Mouse (Mus musculus) heart, postnatal 0 days (tissue): ENCODE measurements around the gene Ap3b1. TPM values are rescaled to one million over a fixed set of nuclear protein-coding genes. Genes with fewer than 3 reads are reported as not detected.
"Not testable (repeated sequence)": the region's sequence is repeated elsewhere in the genome, so short reads cannot be mapped to it uniquely, and the experiment has no call there.

Experiments used
- ATAC-seq: fragments of 200-750 bp; cut with Nextera tagmentation; 2 replicates; pipeline ENCODE4 v1.8.0; 2017; ENCODE audit warnings: low read depth, moderate number of reproducible peaks, moderate library complexity; ENCODE audit not compliant: insufficient read depth
- DNase-seq: peaks from one replicate; pipeline ENCODE4 v3.0.0-alpha.2; 2016; ENCODE audit warnings: low spot score
- H3K27ac ChIP-seq: fragments of 300-500 bp; sonication (generic); 2 replicates; pipeline ENCODE4 v1.5.1; 2014; ENCODE audit warnings: low read depth, mild to moderate bottlenecking
- H3K27me3 ChIP-seq: fragments of 300-500 bp; sonication (generic); 2 replicates; pipeline ENCODE4 v1.6.1; 2014; ENCODE audit warnings: low read length, mixed read lengths; ENCODE audit not compliant: control insufficient read depth, insufficient read depth
- H3K36me3 ChIP-seq: fragments of 300-500 bp; sonication (generic); replicated peaks from 2 replicates; pipeline ENCODE4 v1.6.1; 2014; ENCODE audit warnings: low read length, mixed read lengths; ENCODE audit not compliant: control insufficient read depth, insufficient read depth
- H3K4me1 ChIP-seq: fragments of 300-500 bp; sonication (generic); 2 replicates; pipeline ENCODE4 v1.6.1; 2014; ENCODE audit warnings: antibody characterized with exemption; ENCODE audit not compliant: control insufficient read depth, insufficient read depth
- H3K4me2 ChIP-seq: fragments of 300-500 bp; sonication (generic); 2 replicates; pipeline ENCODE4 v1.6.1; 2014; ENCODE audit warnings: low read depth, mild to moderate bottlenecking, low read length, moderate library complexity
- H3K4me3 ChIP-seq: fragments of 300-500 bp; sonication (generic); 2 replicates; pipeline ENCODE4 v1.5.1; 2014; ENCODE audit warnings: low read depth, low read length
- H3K9ac ChIP-seq: fragments of 300-500 bp; sonication (generic); replicated peaks from 2 replicates; pipeline ENCODE4 v1.6.1; 2014; ENCODE audit warnings: low read depth, low read length, mixed read lengths
- H3K9me3 ChIP-seq: fragments of 300-500 bp; sonication (generic); replicated peaks from 2 replicates; pipeline ENCODE4 v1.6.1; 2016; ENCODE audit warnings: low read length; ENCODE audit not compliant: control insufficient read depth
- CTCF ChIP-seq: IDR thresholded peaks from 2 replicates; pipeline ENCODE4 v1.5.1; 2016; ENCODE audit warnings: antibody characterized with exemption, control low read depth, low read depth
- EP300 ChIP-seq: IDR thresholded peaks from 2 replicates; pipeline ENCODE4 v1.6.1; 2016; ENCODE audit warnings: antibody characterized with exemption, low read depth
- WGBS: fragments of 180-500 bp; shearing (Covaris S2); extraction: QIAGEN DNeasy Blood & Tissue Kit; methylation state at CpG from one replicate; pipeline ENCODE4 v1.1.7; 2014; 5-methylcytosine and 5-hydroxymethylcytosine counted together
- polyA plus RNA-seq: library from polyadenylated mRNA; unstranded; fragments of >200 nt; fragmentation: Nextera tagmentation; extraction: Ambion mirVana; gene quantifications from 2 replicates; pipeline ENCODE4 v1.2.1, GENCODE M21; 2015
- total RNA-seq: library from RNA; depleted of rRNA; stranded (reverse); fragments of >200 nt; gene quantifications from 2 replicates; pipeline ENCODE4 v1.2.3, GENCODE M21; 2014; ENCODE audit warnings: low replicate concordance; rRNA removed

Ap3b1 gene
- total RNA-seq = 14.8 and 26.0 TPM in 2 replicates
- polyA plus RNA-seq = 22.5 TPM in 2 replicates

DNA sequence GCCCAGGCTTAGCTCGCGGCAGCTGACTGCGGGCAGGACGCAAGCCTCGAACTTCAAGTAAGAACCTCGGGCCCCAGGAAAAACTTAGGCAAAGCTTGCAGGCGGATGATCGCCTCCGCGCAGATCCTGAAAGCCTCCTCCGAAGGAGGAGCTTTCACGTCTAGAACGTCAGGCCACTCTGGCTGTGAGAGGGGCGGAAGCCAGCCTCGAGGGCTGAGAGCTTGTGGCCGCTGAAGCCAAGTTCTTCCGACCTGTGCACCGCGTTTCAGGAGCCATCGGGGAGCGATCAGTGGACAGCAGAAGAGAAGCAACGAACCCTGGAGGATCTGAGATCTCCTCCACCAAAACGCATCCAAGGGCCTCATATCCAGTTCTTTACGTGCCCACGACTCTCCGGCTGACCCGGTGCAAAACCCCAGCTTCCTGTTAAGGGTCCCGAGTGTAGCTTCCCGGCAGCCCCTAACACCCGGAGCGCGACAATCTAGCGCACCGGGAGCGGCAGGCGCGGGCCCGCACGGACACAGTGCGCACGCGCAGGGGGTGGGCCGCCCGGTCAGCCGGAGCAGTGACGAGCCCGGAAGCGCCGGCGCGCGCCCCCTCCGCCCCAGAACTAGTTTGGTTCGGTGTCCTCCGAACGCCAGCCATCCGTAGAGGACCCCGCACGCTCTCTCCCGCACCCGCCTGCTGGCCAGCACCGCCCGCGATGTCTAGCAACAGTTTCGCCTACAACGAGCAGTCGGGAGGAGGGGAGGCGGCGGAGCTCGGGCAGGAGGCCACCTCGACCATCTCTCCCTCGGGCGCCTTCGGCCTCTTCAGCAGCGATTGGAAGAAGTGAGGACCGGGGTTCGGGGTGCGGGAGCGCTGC, at the start of gene Ap3b1:
Gene Ap3b1, plus strand, starts transcription at position 560 of the 865 bp plus-strand sequence.
- Histone ChIP-seq H3K9ac (peak within 1 kb of the TSS; percentile 94), H3K36me3 (no peaks in the 10 kb centered on the region), H3K9me3 (0 out of 2 replicates have a peak, but pooled peaks cover 3% of the 10 kb centered on the region), H3K27ac (peak within 1 kb of the TSS; percentile 82), H3K27me3 (no peaks in the 10 kb centered on the region), H3K4me3 (peak within 1 kb of the TSS; percentile 99), H3K4me2 (peak within 1 kb of the TSS; percentile 98), H3K4me1 (peaks cover 10% of the 10 kb centered on the region; the same call in 1 of the 2 replicates)
- TF ChIP-seq EP300 = no peak
- no peak for TF ChIP-seq CTCF
- DNase-seq = peak; percentile 87
- under 1% methylated on average over 74 of the region's 79 CpGs for WGBS
- peak; percentile 98 for ATAC-seq

- not testable (repeated sequence) for H3K4me2 ChIP-seq, H3K9me3 ChIP-seq, H3K4me1 ChIP-seq, H3K36me3 ChIP-seq, H3K9ac ChIP-seq, DNase-seq, H3K27me3 ChIP-seq, ATAC-seq, H3K4me3 ChIP-seq, H3K27ac ChIP-seq
- 90% methylated on average over 8 of the region's 8 CpGs for WGBS
These were observed 45.9 kb upstream of the Ap3b1 start for GRCm38 (mm10) chr13:94312812-94313211.

GRCm38 (mm10) chr13:94316975-94317511, 41.7 kb upstream of the Ap3b1 start:
- Histone ChIP-seq H3K27ac (no peak overlapping the region), H3K9me3 (no peaks in the 10 kb centered on the region), H3K4me1 (no peaks in the 10 kb centered on the region), H3K27me3 (no peaks in the 10 kb centered on the region), H3K4me3 (no peak overlapping the region), H3K4me2 (no peak overlapping the region), H3K36me3 (no peaks in the 10 kb centered on the region), H3K9ac (no peak overlapping the region)
- ATAC-seq (no peak), DNase-seq (no peak)
- TF ChIP-seq EP300 (no peak), CTCF (no peak)
- 89% methylated on average over 10 of the region's 10 CpGs for WGBS

DNA sequence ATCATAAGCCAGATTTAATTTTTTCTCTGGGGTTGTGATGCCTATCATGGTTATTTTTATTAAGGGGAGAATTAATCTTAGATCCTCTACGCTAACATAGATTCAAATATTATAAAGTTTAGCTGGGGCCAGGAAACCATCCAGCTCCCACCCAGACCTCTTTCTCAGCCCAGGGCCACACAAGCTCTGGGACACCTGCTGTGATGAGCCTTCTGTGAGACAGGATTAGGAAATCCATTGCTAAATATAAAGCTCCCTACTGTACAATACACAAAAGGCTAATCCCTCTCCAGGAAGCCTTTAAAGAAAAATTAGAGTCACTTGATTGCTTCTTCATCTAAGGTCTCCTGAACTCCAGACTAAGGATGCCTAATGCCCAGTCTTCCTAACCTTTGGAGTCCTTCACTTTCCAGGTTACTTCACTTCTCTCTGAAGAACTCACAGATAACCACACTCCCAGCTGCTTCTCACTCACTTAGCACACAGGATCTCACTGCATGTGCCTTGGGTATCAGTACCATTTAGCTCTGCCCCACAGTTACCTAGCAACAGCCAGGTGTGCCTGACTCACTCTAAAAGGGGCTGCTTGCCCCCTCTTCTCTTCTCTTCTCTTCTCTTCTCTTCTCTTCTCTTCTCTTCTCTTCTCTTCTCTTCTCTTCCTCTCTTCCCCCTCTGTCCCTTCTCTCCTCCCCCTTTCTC, 37.5 kb upstream of the Ap3b1 start:
- 74% methylated on average over 1 of the region's 1 CpGs for WGBS
- Histone ChIP-seq H3K36me3 (no peaks in the 10 kb centered on the region), H3K9ac (no peak overlapping the region), H3K9me3 (0 out of 2 replicates have a peak, but pooled peaks cover 3% of the 10 kb centered on the region), H3K27me3 (no peaks in the 10 kb centered on the region), H3K4me2 (no peak overlapping the region), H3K4me3 (no peak overlapping the region), H3K4me1 (no peaks in the 10 kb centered on the region), H3K27ac (no peak overlapping the region)
- DNase-seq = no peak
- no peak for ATAC-seq
- no peak for TF ChIP-seq EP300
- TF ChIP-seq CTCF = no peak

DNA sequence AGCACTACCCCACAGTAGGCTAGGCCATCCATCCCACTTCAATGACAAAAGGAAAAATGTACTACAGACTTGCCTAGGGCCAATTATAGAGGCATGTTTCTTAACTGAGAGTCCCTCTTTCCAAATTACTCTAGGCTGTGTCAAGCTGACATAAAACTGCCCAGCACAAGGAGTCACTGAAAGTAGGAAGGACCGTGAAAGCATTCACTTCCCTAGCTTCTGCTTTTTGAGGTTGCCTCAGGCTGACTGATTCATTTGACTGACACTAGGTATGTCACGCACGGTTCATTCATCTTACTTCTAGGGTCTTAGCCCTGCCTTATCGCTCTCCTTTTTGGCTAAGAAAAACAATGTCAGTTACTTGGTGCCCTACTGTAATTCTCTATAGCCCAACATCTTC, 36.3 kb upstream of the Ap3b1 start:
- H3K9me3 ChIP-seq = 0 out of 2 replicates have a peak, but pooled peaks cover 3% of the 10 kb centered on the region
- H3K4me3 ChIP-seq = no peak overlapping the region
- DNase-seq (no peak), ATAC-seq (no peak)
- H3K9ac ChIP-seq = no peak overlapping the region
- H3K36me3 ChIP-seq = no peaks in the 10 kb centered on the region
- H3K27me3 ChIP-seq = no peaks in the 10 kb centered on the region
- TF ChIP-seq EP300 (no peak), CTCF (no peak)
- H3K4me2 ChIP-seq = no peak overlapping the region
- 88% methylated on average over 4 of the region's 4 CpGs for WGBS
- H3K4me1 ChIP-seq = no peaks in the 10 kb centered on the region
- no peak overlapping the region for H3K27ac ChIP-seq
